29 mouse cellular contexts compared by ENCODE assay signal in the genomic region with DNA sequence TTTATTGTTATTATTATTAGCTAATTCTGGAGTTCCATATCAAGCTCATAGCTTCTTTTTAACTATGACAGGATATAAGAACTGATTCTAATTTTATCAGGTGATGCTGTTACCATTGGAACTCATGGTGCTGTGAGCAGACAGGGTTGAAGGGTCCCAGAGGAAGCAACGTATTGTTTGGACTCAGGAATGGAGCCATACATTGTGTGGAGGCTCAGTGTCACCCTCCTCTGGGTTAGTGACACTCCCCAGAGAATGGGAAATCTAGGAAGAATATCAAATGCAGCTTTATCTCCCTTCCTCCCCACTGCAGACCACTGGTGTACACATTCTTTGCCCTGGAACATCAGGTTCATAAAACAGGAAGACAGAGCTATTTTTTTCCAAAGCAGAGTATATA. TPM values are rescaled to one million over a fixed set of nuclear protein-coding genes. Genes with fewer than 3 reads are reported as not detected.
DNase-seq lines count a peak whose midpoint lies in the region; ATAC-seq and TF ChIP-seq lines count a peak whose summit lies in the region.
"Had no signal": no experiment of that assay in that cellular context is flagged by ENCODE, and none has a peak within 500 bp of the region (broad histone marks: within the 10 kb centered on the region; RNA-seq: fewer than 3 reads in every experiment).

No protein-coding gene starts in this region.

- no peak for TF ChIP-seq CTCF in heart, postnatal 0 days (IDR thresholded peaks at IDR 0.05; ENCODE audit: low read depth)

- no peak overlapping the region for H3K4me2 ChIP-seq in heart, embryonic 11.5 days
- H3K4me2 ChIP-seq in heart, postnatal 0 days (ENCODE audit: low read depth, low read length): no peak overlapping the region
- H3K4me2 ChIP-seq: embryonic facial prominence, embryonic 12.5 days; forebrain, embryonic 13.5 days; forebrain, embryonic 15.5 days had no signal

- peak; percentile 79 for TF ChIP-seq EP300 in heart, postnatal 0 days (IDR thresholded peaks at IDR 0.05; ENCODE audit: low read depth)

- no peak overlapping the region for H3K4me3 ChIP-seq in heart, embryonic 11.5 days (ENCODE audit: low read depth, low read length)
- no peak overlapping the region for H3K4me3 ChIP-seq in heart, postnatal 0 days (ENCODE audit: low read depth, low read length)
- H3K4me3 ChIP-seq: embryonic facial prominence, embryonic 10.5 days; embryonic facial prominence, embryonic 12.5 days; forebrain, embryonic 13.5 days; forebrain, embryonic 15.5 days had no signal

- DNase-seq in heart, adult 11 months: peak; percentile 88
- no peak for DNase-seq in heart, adult 9 months (ENCODE audit: low spot score in 2 of 2)
- DNase-seq in heart, adult 8-10 months (ENCODE audit: low spot score): peak; percentile 40
- DNase-seq in heart, postnatal 0 days (ENCODE audit: low spot score): peak; percentile 22
- no peak for DNase-seq in heart, postnatal 14 days
- DNase-seq: adrenal gland, adult 8-10 months; adrenal gland, postnatal 14 days; adrenal gland, postnatal 36 days; B cell, adult 2 months; cerebellum, adult 11 months; cerebellum, adult 18-20 months; cerebellum, adult 8-10 months; cerebellum, adult 9-11 months; cerebellum, postnatal 14 days; forebrain, postnatal 0 days had no signal

- no peak for ATAC-seq in heart, embryonic 11.5 days (replicated peaks; ENCODE audit: insufficient number of reproducible peaks, low FRiP score, low TSS enrichment)
- peak; percentile 69 for ATAC-seq in heart, postnatal 0 days (ENCODE audit: insufficient read depth, low read depth)
- ATAC-seq: activated CD4-positive, CD25-positive, alpha-beta regulatory T cell, adult 4 months; CD4-positive, CD25-positive, alpha-beta regulatory T cell, adult 4 months; forebrain, embryonic 13.5 days; forebrain, embryonic 15.5 days; forebrain, postnatal 0 days; Patski had no signal

- H3K27ac ChIP-seq in heart, embryonic 11.5 days (ENCODE audit: low read depth, low read length): no peak overlapping the region
- H3K27ac ChIP-seq in heart, postnatal 0 days (ENCODE audit: low read depth): peak overlapping the region; percentile 71
- H3K27ac ChIP-seq: embryonic facial prominence, embryonic 10.5 days; embryonic facial prominence, embryonic 12.5 days; forebrain, embryonic 13.5 days; forebrain, embryonic 15.5 days had no signal

- 40% methylated on average over 1 of the region's 1 CpGs for WGBS in heart, embryonic 11.5 days (ENCODE audit: insufficient replicate concordance)
- WGBS in heart, postnatal 0 days: 43% methylated on average over 1 of the region's 1 CpGs

- H3K36me3 ChIP-seq in heart, embryonic 11.5 days (ENCODE audit: control insufficient read depth, insufficient read depth, low read length): no peaks in the 10 kb centered on the region
- H3K36me3 ChIP-seq in heart, postnatal 0 days (replicated peaks; ENCODE audit: control insufficient read depth, insufficient read depth, low read length): no peaks in the 10 kb centered on the region
- H3K36me3 ChIP-seq: embryonic facial prominence, embryonic 10.5 days; embryonic facial prominence, embryonic 12.5 days; forebrain, embryonic 15.5 days; G1E had no signal

- intact Hi-C loops in heart, postnatal 14 days (cut with DNase I): loop anchor here (10.0 kb wide), 1 partner anchor 352 kb away; no protein-coding TSS in a partner anchor

- H3K4me1 ChIP-seq in heart, embryonic 11.5 days (ENCODE audit: control insufficient read depth, insufficient read depth, low read length): no peaks in the 10 kb centered on the region
- no peaks in the 10 kb centered on the region for H3K4me1 ChIP-seq in heart, postnatal 0 days (ENCODE audit: control insufficient read depth, insufficient read depth)
- H3K4me1 ChIP-seq: embryonic facial prominence, embryonic 10.5 days; embryonic facial prominence, embryonic 12.5 days; forebrain, embryonic 13.5 days; forebrain, embryonic 15.5 days had no signal

- no peak overlapping the region for H3K9ac ChIP-seq in heart, embryonic 11.5 days (ENCODE audit: low read depth, low read length)
- no peak overlapping the region for H3K9ac ChIP-seq in heart, postnatal 0 days (replicated peaks; ENCODE audit: low read depth, low read length)
- H3K9ac ChIP-seq: embryonic facial prominence, embryonic 12.5 days; forebrain, embryonic 13.5 days; forebrain, embryonic 15.5 days; forebrain, postnatal 0 days had no signal

- no peaks in the 10 kb centered on the region for H3K9me3 ChIP-seq in heart, embryonic 11.5 days (replicated peaks; ENCODE audit: control insufficient read depth, low read length)
- no peaks in the 10 kb centered on the region for H3K9me3 ChIP-seq in heart, postnatal 0 days (replicated peaks; ENCODE audit: control insufficient read depth, low read length)
- H3K9me3 ChIP-seq: embryonic facial prominence, embryonic 10.5 days; embryonic facial prominence, embryonic 12.5 days; forebrain, embryonic 13.5 days; forebrain, embryonic 15.5 days; G1E had no signal

- H3K27me3 ChIP-seq in heart, embryonic 11.5 days (ENCODE audit: control insufficient read depth, insufficient read depth, low read length): no peaks in the 10 kb centered on the region
- H3K27me3 ChIP-seq in heart, postnatal 0 days (ENCODE audit: control insufficient read depth, insufficient read depth, low read length): no peaks in the 10 kb centered on the region
- H3K27me3 ChIP-seq: CH12.LX; embryonic facial prominence, embryonic 12.5 days; forebrain, embryonic 13.5 days; forebrain, embryonic 15.5 days had no signal

RNA-seq across cellular contexts. Expression of gene Btnl9, which starts 3.8 kb away (rescaled TPM):
- 10 to 100 TPM; 22.6 to 28.5 (median 23.8) TPM for total RNA-seq in heart, adult 8-10 months (2022)
- 0.39 and 0.49 TPM in 2 replicates for polyA plus RNA-seq in heart, embryonic 11.5 days (2014; fragmentation: Nextera tagmentation; extraction: Ambion mirVana)
- total RNA-seq in heart, postnatal 0 days (2014; rRNA removed; ENCODE audit: low replicate concordance): 14.5 and 33.4 TPM in 2 replicates
- polyA plus RNA-seq in heart, postnatal 0 days (2015; fragmentation: Nextera tagmentation; extraction: Ambion mirVana): 11.2 and 12.2 TPM in 2 replicates
- 10 to 100 TPM; 48.3 to 52.4 TPM for total RNA-seq in heart, postnatal 14 days (2021)
- polyA plus RNA-seq: activated CD4-positive, CD25-positive, alpha-beta regulatory T cell, adult 4 months; cortical plate, adult 2 months; forebrain, embryonic 15.5 days; G1E; Patski had no signal

RNA-seq across cellular contexts. Expression of gene Zfp62, which starts 19.9 kb away (rescaled TPM):
- 10 to 100 TPM; 25.0 to 31.7 (median 27.1) TPM for total RNA-seq in heart, adult 8-10 months (2022)
- polyA plus RNA-seq in heart, embryonic 11.5 days (2014; fragmentation: Nextera tagmentation; extraction: Ambion mirVana): 33.9 and 36.8 TPM in 2 replicates
- total RNA-seq in heart, postnatal 0 days (2014; rRNA removed; ENCODE audit: low replicate concordance): 7.4 and 22.9 TPM in 2 replicates
- polyA plus RNA-seq in heart, postnatal 0 days (2015; fragmentation: Nextera tagmentation; extraction: Ambion mirVana): 19.0 and 20.4 TPM in 2 replicates
- 10 to 100 TPM; 26.3 to 27.0 TPM for total RNA-seq in heart, postnatal 14 days (2021)

RNA-seq across cellular contexts. Expression of gene Olfr1394, which starts 29.0 kb away (rescaled TPM):
- not detected for total RNA-seq in heart, adult 8-10 months (2022)
- not detected in 2 replicates for polyA plus RNA-seq in heart, embryonic 11.5 days (2014; fragmentation: Nextera tagmentation; extraction: Ambion mirVana)
- total RNA-seq in heart, postnatal 0 days (2014; rRNA removed; ENCODE audit: low replicate concordance): not detected in 2 replicates
- not detected in 2 replicates for polyA plus RNA-seq in heart, postnatal 0 days (2015; fragmentation: Nextera tagmentation; extraction: Ambion mirVana)
- total RNA-seq in heart, postnatal 14 days (2021): not detected
- total RNA-seq: adrenal gland, adult 18-20 months; adrenal gland, adult 8-10 months; adrenal gland, postnatal 14 days; adrenal gland, postnatal 36 days; CH12.LX; forebrain, postnatal 0 days had no signal
- polyA plus RNA-seq: activated CD4-positive, CD25-positive, alpha-beta regulatory T cell, adult 4 months; CD4-positive, CD25-positive, alpha-beta regulatory T cell, adult 4 months; cortical plate, adult 2 months; embryonic facial prominence, embryonic 10.5 days; embryonic facial prominence, embryonic 12.5 days; embryonic facial prominence, embryonic 14.5 days; forebrain, embryonic 11.5 days; forebrain, embryonic 13.5 days; forebrain, embryonic 15.5 days; forebrain, postnatal 0 days; G1E; Patski had no signal

RNA-seq across cellular contexts. Expression of gene Olfr1395, which starts 41.1 kb away (rescaled TPM):
- total RNA-seq in heart, adult 8-10 months (2022): not detected
- polyA plus RNA-seq in heart, embryonic 11.5 days (2014; fragmentation: Nextera tagmentation; extraction: Ambion mirVana): not detected in 2 replicates
- not detected in 2 replicates for total RNA-seq in heart, postnatal 0 days (2014; rRNA removed; ENCODE audit: low replicate concordance)
- polyA plus RNA-seq in heart, postnatal 0 days (2015; fragmentation: Nextera tagmentation; extraction: Ambion mirVana): not detected in 2 replicates
- total RNA-seq in heart, postnatal 14 days (2021): not detected
- total RNA-seq: adrenal gland, adult 18-20 months; adrenal gland, adult 8-10 months; adrenal gland, postnatal 14 days; adrenal gland, postnatal 36 days; CH12.LX; forebrain, postnatal 0 days had no signal
- polyA plus RNA-seq: CD4-positive, CD25-positive, alpha-beta regulatory T cell, adult 4 months; cortical plate, adult 2 months; embryonic facial prominence, embryonic 10.5 days; embryonic facial prominence, embryonic 12.5 days; forebrain, embryonic 11.5 days; forebrain, embryonic 13.5 days; forebrain, embryonic 15.5 days; forebrain, postnatal 0 days; G1E; Patski had no signal

Comparison
In these comparisons a context has a peak if more than half of its experiments do, and no peak if none do; other contexts are left out.
1. DNase-seq: peak in heart, adult 11 months (single experiment), heart, adult 8-10 months (single experiment) and heart, postnatal 0 days (single experiment); none in heart, adult 9 months (0 of 2) and heart, postnatal 14 days (0 of 2).